Mouse (Mus musculus) heart, adult 2 months (tissue): Measurements from ENCODE around the gene H2-T24. TPM values are rescaled to one million over a fixed set of nuclear protein-coding genes. Genes with fewer than 3 reads are reported as not detected.
A peak's percentile ranks its signal among the peaks of the same experiment; 100 is the strongest.

Experiments used
- DNase-seq, 2 experiments: peaks; one replicate each; pipeline ENCODE4 v3.0.0; 2021
- H3K27ac ChIP-seq: fragments of 200-600 bp; 2 replicates; pipeline ENCODE4 v1.8.1; 2022
- H3K27me3 ChIP-seq: fragments of 200-500 bp; 2 replicates; pipeline ENCODE4 v1.6.1; 2012; ENCODE audit warnings: mild to moderate bottlenecking, low read length, inconsistent platforms, mixed read lengths; ENCODE audit not compliant: control insufficient read depth, insufficient read depth
- H3K36me3 ChIP-seq: fragments of 200-500 bp; 2 replicates; pipeline ENCODE4 v1.6.1; 2012; ENCODE audit warnings: low read length, inconsistent platforms; ENCODE audit not compliant: control insufficient read depth, insufficient read depth
- H3K4me1 ChIP-seq: fragments of 200-500 bp; 2 replicates; pipeline ENCODE4 v1.6.1; 2011; ENCODE audit warnings: low read length; ENCODE audit not compliant: control insufficient read depth, insufficient read depth
- H3K4me3 ChIP-seq: fragments of 200-600 bp; 2 replicates; pipeline ENCODE4 v1.8.1; 2022
- H3K79me2 ChIP-seq: fragments of 200-500 bp; replicated peaks from 2 replicates; pipeline ENCODE4 v1.6.1; 2012; ENCODE audit warnings: mild to moderate bottlenecking, inconsistent platforms, low read length, moderate library complexity, mixed read lengths; ENCODE audit not compliant: control insufficient read depth, insufficient read depth
- H3K9ac ChIP-seq: fragments of 200-500 bp; 2 replicates; pipeline ENCODE4 v1.6.1; 2012; ENCODE audit warnings: low read depth, mild to moderate bottlenecking, control low read depth, inconsistent platforms, low read length, mixed read lengths
- CTCF ChIP-seq: fragments of 200-600 bp; IDR thresholded peaks from 2 replicates; pipeline ENCODE4 v1.8.1; 2022; ENCODE audit warnings: antibody characterized with exemption, mild to moderate bottlenecking, moderate library complexity
- EP300 ChIP-seq: fragments of 200-500 bp; IDR thresholded peaks from 2 replicates; pipeline ENCODE4 v1.6.1; 2011; ENCODE audit warnings: low read depth, low read length, control low read depth; ENCODE audit not compliant: insufficient read depth
- POLR2A ChIP-seq: fragments of 200-500 bp; IDR thresholded peaks from 2 replicates; pipeline ENCODE4 v1.6.1; 2011; ENCODE audit warnings: mild to moderate bottlenecking, low read depth, low read length, control low read depth; ENCODE audit not compliant: insufficient read depth
- WGBS: fragments of 180-500 bp; shearing (Covaris S2); methylation state at CpG from one replicate; pipeline ENCODE4 v1.1.7; 2018; 5-methylcytosine and 5-hydroxymethylcytosine counted together
- intact Hi-C: fragments of 180-260 bp; cut with DNase I; formaldehyde crosslinking; loops from one replicate; pipeline ENCODE4 v1.15.1; 2025
- polyA plus RNA-seq: library from polyadenylated mRNA; depleted of rRNA; stranded (reverse); fragments of >200 nt; gene quantifications from 2 replicates; pipeline ENCODE4 v1.2.3, GENCODE M21; 2012
- total RNA-seq, 2 experiments: library from RNA; stranded (reverse); gene quantifications; 2 replicates each; pipeline ENCODE4 v1.2.3; 2021

The H2-T24 gene
- total and polyA plus RNA-seq, 3 experiments = 4.3 to 9.6 (median 7.5) TPM

- Histone ChIP-seq H3K36me3 (no peaks in the 10 kb centered on the region; the same call in 1 of the 2 replicates), H3K4me1 (peaks cover 16% of the 10 kb centered on the region), H3K9ac (no peak overlapping the region), H3K4me3 (no peak overlapping the region), H3K27me3 (no peaks in the 10 kb centered on the region), H3K27ac (no peak overlapping the region), H3K79me2 (no peaks in the 10 kb centered on the region)
- intact Hi-C loops = no loop called here
- WGBS = 74% methylated on average over 4 of the region's 4 CpGs
- DNase-seq = no peak
- no peak for TF ChIP-seq EP300
- no peak for TF ChIP-seq POLR2A
- no peak for TF ChIP-seq CTCF
Observed at GRCm38 (mm10) chr17:36025901-36026300, 5.5 kb upstream of the H2-T24 start.

DNA sequence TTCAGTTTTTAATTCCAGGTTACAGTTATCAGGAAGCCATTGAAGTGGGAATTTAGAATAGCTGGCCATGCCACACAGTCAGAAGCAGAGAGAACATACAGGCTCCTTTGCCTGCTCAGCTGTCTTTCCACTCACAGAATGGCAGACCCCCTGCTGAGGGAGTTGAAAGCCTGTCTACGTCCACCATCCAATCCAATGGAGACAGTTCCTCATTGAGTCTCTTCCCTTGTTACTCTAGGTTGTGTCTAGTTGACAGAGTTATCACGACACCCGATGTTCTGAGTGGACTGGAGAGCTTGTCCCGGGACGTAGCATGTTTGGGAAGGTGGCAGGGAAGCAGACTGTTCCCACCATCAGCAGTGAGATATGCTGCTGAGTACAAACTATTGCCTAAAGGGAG lies 4.8 kb upstream of the H2-T24 start:
- 56% methylated on average over 5 of the region's 5 CpGs for WGBS
- TF ChIP-seq CTCF = no peak
- no peak for TF ChIP-seq EP300
- TF ChIP-seq POLR2A = no peak

DNA sequence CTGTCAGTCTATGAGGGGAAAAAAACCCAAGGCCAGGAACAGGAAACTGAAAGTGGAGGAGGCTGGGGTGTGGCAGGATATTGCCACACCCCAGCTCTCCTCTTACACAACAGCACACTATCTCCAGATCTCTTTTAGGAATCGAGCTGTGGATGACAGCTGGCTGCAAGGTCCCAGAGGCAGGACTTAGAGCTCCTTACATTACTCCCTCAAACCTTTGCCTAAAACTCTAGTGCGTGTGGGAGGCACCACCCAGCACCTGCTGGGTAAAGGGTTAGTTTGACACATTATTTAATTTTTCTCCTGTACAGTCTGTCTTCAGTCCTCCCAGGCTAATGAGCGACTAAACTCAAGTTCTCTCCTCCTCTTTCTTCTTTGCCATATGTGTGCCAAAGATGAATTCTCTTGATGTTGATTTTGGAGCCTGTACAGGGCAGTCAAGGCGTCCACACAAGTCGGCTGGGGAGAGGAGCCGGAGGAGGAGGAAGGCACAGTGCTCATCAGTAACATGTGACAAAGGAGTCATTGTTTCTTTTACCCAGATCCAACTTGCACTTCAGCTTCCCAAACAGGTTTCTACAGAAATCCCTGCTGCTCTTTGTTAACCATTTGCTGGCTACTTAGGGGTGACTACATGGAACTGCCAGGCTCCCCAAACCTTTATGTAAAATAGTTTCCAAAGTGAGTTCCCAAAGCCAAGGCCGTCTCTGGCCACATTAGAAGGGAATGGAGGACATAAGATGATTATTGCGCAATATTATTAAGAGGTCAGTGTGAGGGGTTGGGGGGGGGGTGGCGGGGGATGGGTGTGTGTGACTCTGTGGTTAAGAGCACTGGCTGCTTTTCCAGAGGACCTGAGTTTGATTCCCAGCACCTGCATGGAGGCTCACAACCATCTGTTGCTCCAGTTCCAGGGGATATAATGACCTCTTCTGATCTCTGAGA lies 3.6 kb upstream of the H2-T24 start:
- TF ChIP-seq CTCF (no peak), EP300 (peak; percentile 31; the same call in 1 of the 2 replicates), POLR2A (peak; percentile 44; the same call in 1 of the 2 replicates)
- H3K36me3 ChIP-seq = no peaks in the 10 kb centered on the region; the same call in 1 of the 2 replicates
- DNase-seq = peak; percentile 51 to 62
- H3K4me3 ChIP-seq = peak overlapping the region; percentile 7; the same call in 1 of the 2 replicates
- peak overlapping the region; percentile 89 for H3K27ac ChIP-seq
- WGBS = 44% methylated on average over 9 of the region's 9 CpGs
- H3K79me2 ChIP-seq = no peaks in the 10 kb centered on the region
- H3K4me1 ChIP-seq = peaks cover 15% of the 10 kb centered on the region
- no peaks in the 10 kb centered on the region for H3K27me3 ChIP-seq
- intact Hi-C loops = no loop called here
- no peak overlapping the region for H3K9ac ChIP-seq

More for the DNA sequence above, 4.8 kb upstream of the H2-T24 start:
- intact Hi-C loops = no loop called here
- Histone ChIP-seq H3K9ac (no peak overlapping the region), H3K4me3 (no peak overlapping the region), H3K27ac (peak overlapping the region; percentile 20; the same call in 1 of the 2 replicates), H3K4me1 (peaks cover 13% of the 10 kb centered on the region), H3K36me3 (no peaks in the 10 kb centered on the region; the same call in 1 of the 2 replicates), H3K79me2 (no peaks in the 10 kb centered on the region), H3K27me3 (no peaks in the 10 kb centered on the region)
- no peak for DNase-seq

DNA sequence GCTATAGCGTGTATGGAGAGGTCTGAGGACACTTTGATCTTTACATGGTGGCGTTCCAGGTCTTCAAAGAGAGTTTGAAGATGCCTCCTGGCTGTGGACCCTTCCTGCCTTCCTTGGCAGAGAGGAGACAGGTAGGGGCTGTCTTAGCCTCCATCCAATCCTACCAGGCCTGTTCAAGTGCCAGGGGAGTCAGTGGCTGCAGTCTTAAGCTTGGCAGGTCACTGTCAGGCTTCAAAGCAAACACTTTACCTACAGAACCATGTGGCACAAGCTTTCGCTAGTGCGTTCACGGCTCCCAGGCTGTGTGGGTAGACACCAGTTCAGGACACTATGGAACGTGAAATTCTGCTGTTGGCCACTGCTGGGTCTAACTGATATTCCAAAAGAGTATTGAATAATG lies 2.6 kb upstream of the H2-T24 start:
- WGBS = 92% methylated on average over 6 of the region's 6 CpGs
- H3K9ac ChIP-seq = no peak overlapping the region
- intact Hi-C loops = no loop called here
- no peak overlapping the region for H3K4me3 ChIP-seq
- no peaks in the 10 kb centered on the region for H3K27me3 ChIP-seq
- H3K4me1 ChIP-seq = peaks cover 17% of the 10 kb centered on the region
- DNase-seq = no peak
- H3K27ac ChIP-seq = peak overlapping the region; percentile 89
- no peak for TF ChIP-seq POLR2A
- TF ChIP-seq EP300 = no peak
- TF ChIP-seq CTCF = no peak
- no peaks in the 10 kb centered on the region; the same call in 1 of the 2 replicates for H3K36me3 ChIP-seq
- H3K79me2 ChIP-seq = no peaks in the 10 kb centered on the region

DNA sequence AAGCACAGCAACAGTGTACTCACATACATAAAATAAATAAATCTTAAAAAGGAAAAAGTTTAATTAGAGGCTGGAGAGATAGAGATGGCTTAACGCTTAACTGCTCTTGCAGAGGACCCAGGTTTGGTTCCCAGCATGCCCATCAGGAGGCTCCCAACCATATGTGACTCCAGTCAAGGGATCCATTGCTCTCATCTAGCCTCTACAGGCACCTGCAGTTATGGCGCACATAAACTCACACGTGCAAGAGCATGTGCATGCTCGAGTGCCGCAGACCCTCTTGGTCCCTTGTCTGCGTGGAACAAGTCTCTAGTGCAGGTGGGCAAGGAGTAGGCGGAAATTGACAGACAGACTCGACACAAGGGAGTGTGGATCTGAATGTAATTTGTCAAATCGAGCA lies 1.7 kb upstream of the H2-T24 start:
- 94% methylated on average over 9 of the region's 9 CpGs for WGBS
- intact Hi-C loops = no loop called here
- Histone ChIP-seq H3K36me3 (no peaks in the 10 kb centered on the region; the same call in 1 of the 2 replicates), H3K79me2 (no peaks in the 10 kb centered on the region), H3K4me3 (no peak overlapping the region), H3K4me1 (peaks cover 17% of the 10 kb centered on the region), H3K27me3 (no peaks in the 10 kb centered on the region), H3K27ac (peak overlapping the region; percentile 96), H3K9ac (no peak overlapping the region)
- no peak for DNase-seq
- TF ChIP-seq POLR2A = no peak
- no peak for TF ChIP-seq CTCF
- TF ChIP-seq EP300 = no peak

GRCm38 (mm10) chr17:36021309-36021708 lies 949 bp upstream of the H2-T24 start:
- H3K4me1 ChIP-seq = peaks cover 17% of the 10 kb centered on the region
- no peak overlapping the region for H3K4me3 ChIP-seq
- DNase-seq = no peak
- H3K36me3 ChIP-seq = no peaks in the 10 kb centered on the region; the same call in 1 of the 2 replicates
- peak overlapping the region; percentile 96 for H3K27ac ChIP-seq
- TF ChIP-seq CTCF = no peak
- 84% methylated on average over 1 of the region's 1 CpGs for WGBS
- intact Hi-C loops = no loop called here
- H3K27me3 ChIP-seq = no peaks in the 10 kb centered on the region
- no peaks in the 10 kb centered on the region for H3K79me2 ChIP-seq
- H3K9ac ChIP-seq = no peak overlapping the region
